ENCODE assay signal across 7 mouse cellular contexts in the genomic region with DNA sequence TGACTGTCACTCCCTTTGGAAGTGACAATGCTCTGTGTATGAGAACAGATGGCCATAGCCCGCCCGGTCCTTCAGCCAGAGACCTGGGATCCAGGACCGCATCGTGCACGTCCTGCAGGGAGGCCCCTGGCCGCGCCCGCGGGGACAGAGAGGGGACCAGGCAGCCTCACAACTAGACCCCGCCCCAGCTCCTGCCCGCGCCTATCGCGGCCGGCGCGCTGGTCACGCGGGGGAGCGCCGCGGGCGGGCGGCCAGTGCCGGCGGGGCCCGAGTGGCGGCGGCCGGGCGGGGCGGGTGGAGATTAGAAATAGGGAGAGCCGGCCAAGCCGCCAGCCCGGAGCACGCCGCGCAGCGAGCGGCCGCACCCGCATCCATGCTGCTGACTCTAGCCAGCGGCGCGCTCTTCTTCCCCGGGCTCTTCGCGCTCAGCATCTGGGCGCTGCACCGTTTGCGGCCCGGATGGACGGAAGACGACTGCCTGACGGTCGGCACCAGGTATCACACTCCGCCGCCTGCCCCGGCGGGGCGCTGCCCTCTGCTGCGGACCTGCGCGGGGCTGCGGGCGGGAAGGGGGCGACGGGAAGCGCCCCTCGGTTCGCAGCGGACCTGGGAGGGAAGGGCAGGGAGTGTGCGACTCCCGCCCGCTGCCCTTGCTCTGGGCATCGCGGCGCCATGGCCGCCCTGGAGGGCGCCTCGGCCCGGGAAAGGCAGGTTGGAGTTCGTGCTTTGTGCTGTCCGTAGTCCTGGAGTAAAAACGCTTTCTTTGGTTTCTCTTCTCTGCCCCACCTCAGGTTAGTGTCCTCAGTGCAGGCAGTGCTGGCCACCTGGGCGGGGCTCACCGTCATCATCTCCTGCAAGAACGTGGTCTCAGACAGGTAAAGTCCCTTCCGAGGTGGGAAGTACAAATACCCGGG. TPM values are rescaled to one million over a fixed set of nuclear protein-coding genes. Genes with fewer than 3 reads are reported as not detected.
DNase-seq lines count a peak whose midpoint lies in the region; ATAC-seq and TF ChIP-seq lines count a peak whose summit lies in the region.

No protein-coding gene starts in this region.

- H3K9me3 ChIP-seq in embryonic facial prominence, embryonic 13.5 days, result no peaks in the 10 kb centered on the region
- H3K9me3 ChIP-seq in limb, embryonic 12.5 days, result no peaks in the 10 kb centered on the region
- H3K9me3 ChIP-seq in midbrain, embryonic 13.5 days, result no peaks in the 10 kb centered on the region

- H3K36me3 ChIP-seq in embryonic facial prominence, embryonic 13.5 days, result peaks cover 24% of the 10 kb centered on the region; the same call in 1 of the 2 replicates
- H3K36me3 ChIP-seq in heart, adult 2 months (ENCODE audit: control insufficient read depth, insufficient read depth, low read length), result peaks cover 2% of the 10 kb centered on the region; the same call in 1 of the 2 replicates
- no peaks in the 10 kb centered on the region for H3K36me3 ChIP-seq in kidney, adult 2 months (ENCODE audit: control insufficient read depth, insufficient read depth, low read length)
- peaks cover 27% of the 10 kb centered on the region for H3K36me3 ChIP-seq in limb, embryonic 12.5 days
- H3K36me3 ChIP-seq in midbrain, embryonic 13.5 days, result peaks cover 24% of the 10 kb centered on the region

- H3K27ac ChIP-seq in embryonic facial prominence, embryonic 13.5 days, result peak overlapping the region; percentile 55; the same call in 1 of the 2 replicates
- peak overlapping the region; percentile 81 for H3K27ac ChIP-seq in heart, adult 2 months
- no peak overlapping the region for H3K27ac ChIP-seq in kidney, adult 2 months (ENCODE audit: insufficient read depth, low read depth, low read length)
- peak overlapping the region; percentile 86 for H3K27ac ChIP-seq in limb, embryonic 12.5 days
- H3K27ac ChIP-seq in midbrain, embryonic 13.5 days, result peak overlapping the region; percentile 87

- peak overlapping the region; percentile 93 for H3K4me2 ChIP-seq in embryonic facial prominence, embryonic 13.5 days
- peak overlapping the region; percentile 86 for H3K4me2 ChIP-seq in limb, embryonic 12.5 days
- peak overlapping the region; percentile 81 for H3K4me2 ChIP-seq in midbrain, embryonic 13.5 days (replicated peaks)

- H3K79me2 ChIP-seq in heart, adult 2 months (replicated peaks; ENCODE audit: control insufficient read depth, insufficient read depth, low read length), result no peaks in the 10 kb centered on the region

- DNase-seq in adrenal gland, postnatal 25 days, result peak; percentile 92
- DNase-seq in heart, adult 2 months, result peak; percentile 93 to 95
- peak; percentile 92 for DNase-seq in kidney, adult 2 months
- peak; percentile 42 for DNase-seq in skeletal muscle tissue, adult 2 months (ENCODE audit: low read depth, low spot score)

- under 1% methylated on average over 81 of the region's 90 CpGs for WGBS in embryonic facial prominence, embryonic 13.5 days
- WGBS in heart, adult 2 months, result 2% methylated on average over 68 of the region's 90 CpGs
- under 1% methylated on average over 89 of the region's 90 CpGs for WGBS in kidney, adult 2 months
- under 1% methylated on average over 89 of the region's 90 CpGs for WGBS in limb, embryonic 12.5 days
- under 1% methylated on average over 76 of the region's 90 CpGs for WGBS in midbrain, embryonic 13.5 days

- intact Hi-C loops in heart, adult 2 months (cut with DNase I), result loop anchor here (1.0 to 2.0 kb wide), 2 partner anchors 15 to 23 kb away; a partner anchor contains a TSS

- H3K4me1 ChIP-seq in embryonic facial prominence, embryonic 13.5 days, result peaks cover 16% of the 10 kb centered on the region
- H3K4me1 ChIP-seq in heart, adult 2 months (ENCODE audit: control insufficient read depth, insufficient read depth, low read length), result no peaks in the 10 kb centered on the region; the same call in 1 of the 2 replicates
- H3K4me1 ChIP-seq in kidney, adult 2 months (ENCODE audit: control insufficient read depth, insufficient read depth, low read length), result no peaks in the 10 kb centered on the region; the same call in 1 of the 2 replicates
- H3K4me1 ChIP-seq in limb, embryonic 12.5 days (replicated peaks), result peaks cover 14% of the 10 kb centered on the region
- H3K4me1 ChIP-seq in midbrain, embryonic 13.5 days (replicated peaks), result peaks cover 14% of the 10 kb centered on the region

- H3K27me3 ChIP-seq in embryonic facial prominence, embryonic 13.5 days, result peaks cover 3% of the 10 kb centered on the region; the same call in 1 of the 2 replicates
- no peaks in the 10 kb centered on the region for H3K27me3 ChIP-seq in heart, adult 2 months (ENCODE audit: control insufficient read depth, insufficient read depth, low read length)
- no peaks in the 10 kb centered on the region for H3K27me3 ChIP-seq in kidney, adult 2 months (replicated peaks; ENCODE audit: control insufficient read depth, insufficient read depth, low read length)
- 0 out of 2 replicates have a peak, but pooled peaks cover 3% of the 10 kb centered on the region for H3K27me3 ChIP-seq in limb, embryonic 12.5 days
- H3K27me3 ChIP-seq in midbrain, embryonic 13.5 days, result 0 out of 2 replicates have a peak, but pooled peaks cover 6% of the 10 kb centered on the region

- peak; percentile 78 for TF ChIP-seq POLR2A in heart, adult 2 months (IDR thresholded peaks at IDR 0.05; ENCODE audit: insufficient read depth, low read depth, low read length)
- no peak for TF ChIP-seq POLR2A in kidney, adult 2 months (IDR thresholded peaks at IDR 0.05; ENCODE audit: low read depth, low read length)

- ATAC-seq in embryonic facial prominence, embryonic 13.5 days (ENCODE audit: insufficient number of reproducible peaks, insufficient read depth, low FRiP score, low TSS enrichment, low read depth), result peak; percentile 90
- peak; percentile 98 for ATAC-seq in limb, embryonic 12.5 days (ENCODE audit: insufficient number of reproducible peaks, insufficient read depth, low FRiP score, low TSS enrichment, low read depth)
- peak; percentile 98 for ATAC-seq in midbrain, embryonic 13.5 days

- peak overlapping the region; percentile 79 for H3K4me3 ChIP-seq in embryonic facial prominence, embryonic 13.5 days
- peak overlapping the region; percentile 86 for H3K4me3 ChIP-seq in heart, adult 2 months
- H3K4me3 ChIP-seq in kidney, adult 2 months (ENCODE audit: insufficient read depth, low read depth, low read length), result peak overlapping the region; percentile 82
- peak overlapping the region; percentile 79 for H3K4me3 ChIP-seq in limb, embryonic 12.5 days (replicated peaks)
- peak overlapping the region; percentile 86 for H3K4me3 ChIP-seq in midbrain, embryonic 13.5 days (replicated peaks)

- TF ChIP-seq EP300 in heart, adult 2 months (IDR thresholded peaks at IDR 0.05; ENCODE audit: insufficient read depth, low read depth, low read length), result no peak

- H3K9ac ChIP-seq in embryonic facial prominence, embryonic 13.5 days, result peak overlapping the region; percentile 90
- peak overlapping the region; percentile 88 for H3K9ac ChIP-seq in heart, adult 2 months (ENCODE audit: low read depth, low read length)
- peak overlapping the region; percentile 85 for H3K9ac ChIP-seq in limb, embryonic 12.5 days (replicated peaks)
- peak overlapping the region; percentile 97 for H3K9ac ChIP-seq in midbrain, embryonic 13.5 days (replicated peaks)

- TF ChIP-seq CTCF in heart, adult 2 months (IDR thresholded peaks at IDR 0.05), result 0 out of 2 replicates have a peak, but pooled peaks have one; percentile 9
- TF ChIP-seq CTCF in kidney, adult 2 months (conservative IDR thresholded peaks at IDR 0.05; ENCODE audit: insufficient read depth, insufficient read length, low read depth, low read length), result no peak

RNA-seq across cellular contexts. Expression of a gene that starts 15.4 kb away (rescaled TPM):
- total RNA-seq in adrenal gland, postnatal 25 days (2021), result 1.2 TPM in 1 of 2 replicates, not detected in the other
- polyA plus RNA-seq in embryonic facial prominence, embryonic 13.5 days (2015; fragmentation: Nextera tagmentation; extraction: Ambion mirVana), result 0.65 TPM in 1 of 2 replicates, not detected in the other
- under 1 TPM in 1 of 2 experiments, not detected in 1; 0.43 TPM for total RNA-seq in heart, adult 2 months (2021)
- polyA plus RNA-seq in heart, adult 2 months (2012; rRNA removed), result 0.73 and 1.2 TPM in 2 replicates
- 0.58 and 1.1 TPM in 2 replicates for polyA plus RNA-seq in kidney, adult 2 months (2012; rRNA removed)
- polyA plus RNA-seq in limb, embryonic 12.5 days (2016; fragmentation: Nextera tagmentation; extraction: Ambion mirVana), result 0.95 and 1.0 TPM in 2 replicates
- polyA plus RNA-seq in midbrain, embryonic 13.5 days (2015; fragmentation: Nextera tagmentation; extraction: Ambion mirVana), result 0.50 and 1.00 TPM in 2 replicates

RNA-seq across cellular contexts. Expression of a gene that starts 15.4 kb away (rescaled TPM):
- 6.9 and 9.8 TPM in 2 replicates for total RNA-seq in adrenal gland, postnatal 25 days (2021)
- 27.3 and 33.8 TPM in 2 replicates for polyA plus RNA-seq in embryonic facial prominence, embryonic 13.5 days (2015; fragmentation: Nextera tagmentation; extraction: Ambion mirVana)
- total RNA-seq in heart, adult 2 months (2021), result 1 to 10 TPM; 3.9 to 4.5 TPM
- 2.3 and 3.8 TPM in 2 replicates for polyA plus RNA-seq in heart, adult 2 months (2012; rRNA removed)
- 5.1 TPM in 2 replicates for polyA plus RNA-seq in kidney, adult 2 months (2012; rRNA removed)
- 33.0 and 34.5 TPM in 2 replicates for polyA plus RNA-seq in limb, embryonic 12.5 days (2016; fragmentation: Nextera tagmentation; extraction: Ambion mirVana)
- polyA plus RNA-seq in midbrain, embryonic 13.5 days (2015; fragmentation: Nextera tagmentation; extraction: Ambion mirVana), result 15.7 and 21.5 TPM in 2 replicates

RNA-seq across cellular contexts. Expression of a gene that starts 22.5 kb away (rescaled TPM):
- total RNA-seq in adrenal gland, postnatal 25 days (2021), result 6.8 and 9.2 TPM in 2 replicates
- polyA plus RNA-seq in embryonic facial prominence, embryonic 13.5 days (2015; fragmentation: Nextera tagmentation; extraction: Ambion mirVana), result 20.7 and 20.8 TPM in 2 replicates
- 1 to 10 TPM; 2.0 to 3.0 TPM for total RNA-seq in heart, adult 2 months (2021)
- polyA plus RNA-seq in heart, adult 2 months (2012; rRNA removed), result 4.2 and 5.4 TPM in 2 replicates
- polyA plus RNA-seq in kidney, adult 2 months (2012; rRNA removed), result 5.8 and 6.1 TPM in 2 replicates
- 24.2 and 26.6 TPM in 2 replicates for polyA plus RNA-seq in limb, embryonic 12.5 days (2016; fragmentation: Nextera tagmentation; extraction: Ambion mirVana)
- polyA plus RNA-seq in midbrain, embryonic 13.5 days (2015; fragmentation: Nextera tagmentation; extraction: Ambion mirVana), result 22.0 and 22.3 TPM in 2 replicates

RNA-seq across cellular contexts. Expression of a gene that starts 22.6 kb away (rescaled TPM):
- total RNA-seq in adrenal gland, postnatal 25 days (2021), result 43.1 and 55.1 TPM in 2 replicates
- 36.5 and 38.5 TPM in 2 replicates for polyA plus RNA-seq in embryonic facial prominence, embryonic 13.5 days (2015; fragmentation: Nextera tagmentation; extraction: Ambion mirVana)
- 10 to 100 TPM; 24.3 to 25.1 TPM for total RNA-seq in heart, adult 2 months (2021)
- 16.4 and 20.5 TPM in 2 replicates for polyA plus RNA-seq in heart, adult 2 months (2012; rRNA removed)
- polyA plus RNA-seq in kidney, adult 2 months (2012; rRNA removed), result 46.2 and 47.5 TPM in 2 replicates
- polyA plus RNA-seq in limb, embryonic 12.5 days (2016; fragmentation: Nextera tagmentation; extraction: Ambion mirVana), result 39.1 and 43.4 TPM in 2 replicates
- 61.4 and 64.5 TPM in 2 replicates for polyA plus RNA-seq in midbrain, embryonic 13.5 days (2015; fragmentation: Nextera tagmentation; extraction: Ambion mirVana)

RNA-seq across cellular contexts. Expression of a gene that starts 41.5 kb away (rescaled TPM):
- 17.8 and 18.6 TPM in 2 replicates for total RNA-seq in adrenal gland, postnatal 25 days (2021)
- 24.9 and 25.2 TPM in 2 replicates for polyA plus RNA-seq in embryonic facial prominence, embryonic 13.5 days (2015; fragmentation: Nextera tagmentation; extraction: Ambion mirVana)
- total RNA-seq in heart, adult 2 months (2021), result 10 to 100 TPM; 21.8 to 23.4 TPM
- polyA plus RNA-seq in heart, adult 2 months (2012; rRNA removed), result 11.9 and 18.7 TPM in 2 replicates
- polyA plus RNA-seq in kidney, adult 2 months (2012; rRNA removed), result 8.7 and 9.3 TPM in 2 replicates
- 23.0 and 23.9 TPM in 2 replicates for polyA plus RNA-seq in limb, embryonic 12.5 days (2016; fragmentation: Nextera tagmentation; extraction: Ambion mirVana)
- polyA plus RNA-seq in midbrain, embryonic 13.5 days (2015; fragmentation: Nextera tagmentation; extraction: Ambion mirVana), result 18.6 and 19.0 TPM in 2 replicates

Comparison
In these comparisons a context has a peak if more than half of its experiments do, and no peak if none do; other contexts are left out.
1. DNase-seq: peak in every context shown above with its lines; median percentile 94 in heart, adult 2 months; 92 in adrenal gland, postnatal 25 days; 92 in kidney, adult 2 months; 42 in skeletal muscle tissue, adult 2 months.